Mouse (Mus musculus) hindbrain, embryonic 16.5 days (tissue): ENCODE measurements around the gene AF067063. TPM values are rescaled to one million over a fixed set of nuclear protein-coding genes. Genes with fewer than 3 reads are reported as not detected.

Source experiments
- ATAC-seq: fragments of 200-750 bp; cut with Nextera tagmentation; 2 replicates; pipeline ENCODE4 v1.8.0; 2017; ENCODE audit warnings: moderate TSS enrichment, moderate library complexity
- H3K27ac ChIP-seq: fragments of 300-500 bp; sonication (generic); 2 replicates; pipeline ENCODE4 v1.5.1; 2014; ENCODE audit warnings: low read depth, mild to moderate bottlenecking, control low read depth, low read length, moderate library complexity
- H3K27me3 ChIP-seq: fragments of 300-500 bp; sonication (generic); replicated peaks from 2 replicates; pipeline ENCODE4 v1.6.1; 2014; ENCODE audit warnings: low read length; ENCODE audit not compliant: control insufficient read depth, insufficient read depth
- H3K36me3 ChIP-seq: fragments of 300-500 bp; sonication (generic); 2 replicates; pipeline ENCODE4 v1.6.1; 2014; ENCODE audit warnings: mild to moderate bottlenecking, low read length, moderate library complexity, mixed read lengths; ENCODE audit not compliant: control insufficient read depth, insufficient read depth
- H3K4me1 ChIP-seq: fragments of 300-500 bp; sonication (generic); 2 replicates; pipeline ENCODE4 v1.6.1; 2014; ENCODE audit warnings: low read depth, low read length; ENCODE audit not compliant: control insufficient read depth, insufficient read depth
- H3K4me2 ChIP-seq: fragments of 300-500 bp; sonication (generic); 2 replicates; pipeline ENCODE4 v1.6.1; 2014; ENCODE audit warnings: mild to moderate bottlenecking, low read length, control low read depth, moderate library complexity
- H3K4me3 ChIP-seq: fragments of 300-500 bp; sonication (generic); 2 replicates; pipeline ENCODE4 v1.5.1; 2014; ENCODE audit warnings: mild to moderate bottlenecking, low read length, control low read depth, moderate library complexity
- H3K9ac ChIP-seq: fragments of 300-500 bp; sonication (generic); 2 replicates; pipeline ENCODE4 v1.6.1; 2014; ENCODE audit warnings: low read depth, mild to moderate bottlenecking, control low read depth, low read length, moderate library complexity
- H3K9me3 ChIP-seq: fragments of 300-500 bp; sonication (generic); 2 replicates; pipeline ENCODE4 v1.6.1; 2014; ENCODE audit warnings: mild to moderate bottlenecking, low read length, moderate library complexity; ENCODE audit not compliant: control insufficient read depth
- WGBS: fragments of 180-500 bp; shearing (Covaris S2); extraction: QIAGEN DNeasy Blood & Tissue Kit; methylation state at CpG from one replicate; pipeline ENCODE4 v1.1.7; 2014; 5-methylcytosine and 5-hydroxymethylcytosine counted together
- polyA plus RNA-seq: library from polyadenylated mRNA; unstranded; fragments of >200 nt; fragmentation: Nextera tagmentation; extraction: Ambion mirVana; gene quantifications from 2 replicates; pipeline ENCODE4 v1.2.1, GENCODE M21; 2015

The AF067063 gene
- polyA plus RNA-seq, 1 experiment from 2014 or later: not detected

GRCm38 (mm10) chr13:119810031-119810430, 20.0 kb downstream of the AF067063 start:
- 78% methylated on average over 8 of the region's 9 CpGs for WGBS
- no peak for ATAC-seq
- no peak overlapping the region for H3K4me3 ChIP-seq
- H3K36me3 ChIP-seq: no peaks in the 10 kb centered on the region
- H3K4me2 ChIP-seq: no peak overlapping the region
- no peak overlapping the region for H3K9ac ChIP-seq
- H3K4me1 ChIP-seq: no peaks in the 10 kb centered on the region
- no peaks in the 10 kb centered on the region for H3K27me3 ChIP-seq
- no peaks in the 10 kb centered on the region for H3K9me3 ChIP-seq
- no peak overlapping the region for H3K27ac ChIP-seq

- no peak overlapping the region for H3K4me2 ChIP-seq
- no peak for ATAC-seq
- H3K4me1 ChIP-seq: no peaks in the 10 kb centered on the region
- no peaks in the 10 kb centered on the region for H3K27me3 ChIP-seq
- H3K9ac ChIP-seq: no peak overlapping the region
- no peaks in the 10 kb centered on the region for H3K36me3 ChIP-seq
- H3K27ac ChIP-seq: no peak overlapping the region
- H3K4me3 ChIP-seq: no peak overlapping the region
- WGBS: 76% methylated on average over 2 of the region's 2 CpGs
- H3K9me3 ChIP-seq: no peaks in the 10 kb centered on the region
Measured at GRCm38 (mm10) chr13:119808937-119809336, 21.1 kb downstream of the AF067063 start.

GRCm38 (mm10) chr13:119797656-119798055, 32.4 kb downstream of the AF067063 start:
- no peaks in the 10 kb centered on the region for H3K36me3 ChIP-seq
- no peaks in the 10 kb centered on the region for H3K9me3 ChIP-seq
- no peak overlapping the region for H3K4me3 ChIP-seq
- ATAC-seq: no peak
- H3K9ac ChIP-seq: no peak overlapping the region
- no peak overlapping the region for H3K4me2 ChIP-seq
- H3K27ac ChIP-seq: no peak overlapping the region
- 71% methylated on average over 4 of the region's 4 CpGs for WGBS
- no peaks in the 10 kb centered on the region for H3K27me3 ChIP-seq
- no peaks in the 10 kb centered on the region for H3K4me1 ChIP-seq

GRCm38 (mm10) chr13:119792791-119793404, 37.1 kb downstream of the AF067063 start:
- Histone ChIP-seq H3K27ac (no peak overlapping the region), H3K4me2 (no peak overlapping the region), H3K9ac (no peak overlapping the region), H3K27me3 (no peaks in the 10 kb centered on the region), H3K36me3 (no peaks in the 10 kb centered on the region), H3K4me1 (peaks cover 15% of the 10 kb centered on the region), H3K9me3 (no peaks in the 10 kb centered on the region), H3K4me3 (no peak overlapping the region)
- no peak for ATAC-seq
- 85% methylated on average over 5 of the region's 5 CpGs for whole genome bisulfite sequencing

GRCm38 (mm10) chr13:119791580-119792135, 38.4 kb downstream of the AF067063 start:
- ATAC-seq: no peak
- WGBS: 5% methylated on average over 18 of the region's 18 CpGs
- Histone ChIP-seq H3K9ac (peak overlapping the region; percentile 96), H3K36me3 (peaks cover 4% of the 10 kb centered on the region), H3K4me2 (peak overlapping the region; percentile 90), H3K27ac (peak overlapping the region; percentile 96), H3K4me1 (peaks cover 15% of the 10 kb centered on the region), H3K4me3 (peak overlapping the region; percentile 93), H3K9me3 (no peaks in the 10 kb centered on the region), H3K27me3 (no peaks in the 10 kb centered on the region)

- Histone ChIP-seq H3K27me3 (no peaks in the 10 kb centered on the region), H3K27ac (peak within 1 kb of the TSS; percentile 96)
- WGBS: under 1% methylated on average over 48 of the region's 86 CpGs
Measured at GRCm38 (mm10) chr13:119790761-119791579, 39.0 kb downstream of the AF067063 start, which contains the start of gene Zfp131. Zfp131 (minus strand) TSS chr13:119790889.

GRCm38 (mm10) chr13:119789851-119790717, 39.9 kb downstream of the AF067063 start:
- H3K9ac ChIP-seq: peak overlapping the region; percentile 96
- peak overlapping the region; percentile 53 for H3K4me2 ChIP-seq
- no peaks in the 10 kb centered on the region for H3K27me3 ChIP-seq
- H3K9me3 ChIP-seq: no peaks in the 10 kb centered on the region
- H3K4me3 ChIP-seq: peak overlapping the region; percentile 93
- peaks cover 15% of the 10 kb centered on the region for H3K4me1 ChIP-seq
- H3K36me3 ChIP-seq: peaks cover 8% of the 10 kb centered on the region
- H3K27ac ChIP-seq: peak overlapping the region; percentile 96
- ATAC-seq: peak; percentile 70
- 1% methylated on average over 43 of the region's 66 CpGs for WGBS

More at GRCm38 (mm10) chr13:119790761-119791579, 39.0 kb downstream of the AF067063 start, which contains the start of gene Zfp131:
- H3K4me1 ChIP-seq: peaks cover 15% of the 10 kb centered on the region
- H3K36me3 ChIP-seq: peaks cover 6% of the 10 kb centered on the region
- peak within 1 kb of the TSS; percentile 93 for H3K4me3 ChIP-seq
- H3K4me2 ChIP-seq: peak within 1 kb of the TSS; percentile 90
- peak within 1 kb of the TSS; percentile 96 for H3K9ac ChIP-seq
- H3K9me3 ChIP-seq: no peaks in the 10 kb centered on the region
- ATAC-seq: peak; percentile 97

- Histone ChIP-seq H3K9ac (no peak overlapping the region), H3K36me3 (peaks cover 25% of the 10 kb centered on the region), H3K9me3 (no peaks in the 10 kb centered on the region), H3K4me1 (peaks cover under 1% of the 10 kb centered on the region; the same call in 1 of the 2 replicates), H3K27ac (no peak overlapping the region), H3K4me3 (no peak overlapping the region), H3K27me3 (no peaks in the 10 kb centered on the region), H3K4me2 (no peak overlapping the region)
- 80% methylated on average over 4 of the region's 4 CpGs for WGBS
- no peak for ATAC-seq
Measured at GRCm38 (mm10) chr13:119783581-119783980, 46.4 kb downstream of the AF067063 start.
